Mouse (Mus musculus) hindbrain, postnatal 0 days (tissue): ENCODE measurements at regions not wholly inside any gene's neighbourhood (a gene's known extent, or its start where the extent isn't known, plus 50 kb on each side); places are given as distances from the start of the nearest gene placed in this dataset.

Experiments used
- ATAC-seq: fragments of 200-750 bp; cut with Nextera tagmentation; 2 replicates; pipeline ENCODE4 v1.8.0; 2017; ENCODE audit warnings: mild to moderate bottlenecking, moderate TSS enrichment, moderate library complexity
- DNase-seq: peaks from one replicate; pipeline ENCODE4 v3.0.0-alpha.2; 2015; ENCODE audit warnings: low spot score
- H3K27ac ChIP-seq: fragments of 300-500 bp; sonication (generic); 2 replicates; pipeline ENCODE4 v1.5.1; 2014; ENCODE audit warnings: mild to moderate bottlenecking
- H3K27me3 ChIP-seq: fragments of 300-500 bp; sonication (generic); 2 replicates; pipeline ENCODE4 v1.6.1; 2014; ENCODE audit warnings: low read length, mixed read lengths; ENCODE audit not compliant: insufficient read depth
- H3K36me3 ChIP-seq: fragments of 300-500 bp; sonication (generic); 2 replicates; pipeline ENCODE4 v1.6.1; 2014; ENCODE audit warnings: low read length, mixed read lengths; ENCODE audit not compliant: insufficient read depth
- H3K4me1 ChIP-seq: fragments of 300-500 bp; sonication (generic); 2 replicates; pipeline ENCODE4 v1.6.1; 2014; ENCODE audit warnings: antibody characterized with exemption, low read length, mixed read lengths; ENCODE audit not compliant: insufficient read depth
- H3K4me2 ChIP-seq: fragments of 300-500 bp; sonication (generic); 2 replicates; pipeline ENCODE4 v1.6.1; 2014; ENCODE audit warnings: low read depth, mild to moderate bottlenecking, low read length, moderate library complexity, mixed read lengths
- H3K4me3 ChIP-seq: fragments of 300-500 bp; sonication (generic); 2 replicates; pipeline ENCODE4 v1.5.1; 2014; ENCODE audit warnings: low read length
- H3K9ac ChIP-seq: fragments of 300-500 bp; sonication (generic); replicated peaks from 2 replicates; pipeline ENCODE4 v1.6.1; 2014; ENCODE audit warnings: mild to moderate bottlenecking, low read length, moderate library complexity, mixed read lengths
- H3K9me3 ChIP-seq: fragments of 300-500 bp; sonication (generic); 2 replicates; pipeline ENCODE4 v1.6.1; 2016; ENCODE audit warnings: low read length, mixed read lengths
- CTCF ChIP-seq: IDR thresholded peaks from 2 replicates; pipeline ENCODE4 v1.5.1; 2016; ENCODE audit warnings: antibody characterized with exemption, control low read depth, low read depth
- WGBS: fragments of 180-500 bp; shearing (Covaris S2); extraction: QIAGEN DNeasy Blood & Tissue Kit; methylation state at CpG from one replicate; pipeline ENCODE4 v1.1.7; 2014; 5-methylcytosine and 5-hydroxymethylcytosine counted together

- Histone ChIP-seq H3K27ac (no peak overlapping the region), H3K4me1 (no peaks in the 10 kb centered on the region), H3K4me3 (no peak overlapping the region), H3K9ac (no peak overlapping the region), H3K9me3 (no peaks in the 10 kb centered on the region), H3K36me3 (no peaks in the 10 kb centered on the region), H3K27me3 (no peaks in the 10 kb centered on the region), H3K4me2 (no peak overlapping the region)
- no peak for ATAC-seq
- no peak for TF ChIP-seq CTCF
- DNase-seq, result peak; percentile 22
- WGBS, result 70% methylated on average over 7 of the region's 7 CpGs
These were observed 327.9 kb downstream of the En1 start for GRCm38 (mm10) chr1:120930141-120930540.

- H3K9ac ChIP-seq, result no peak overlapping the region
- no peak overlapping the region for H3K27ac ChIP-seq
- WGBS, result 60% methylated on average over 3 of the region's 3 CpGs
- TF ChIP-seq CTCF, result no peak
- no peaks in the 10 kb centered on the region for H3K36me3 ChIP-seq
- no peaks in the 10 kb centered on the region for H3K27me3 ChIP-seq
- ATAC-seq (no peak), DNase-seq (peak; percentile 13)
- H3K4me3 ChIP-seq, result no peak overlapping the region
- H3K9me3 ChIP-seq, result no peaks in the 10 kb centered on the region
- no peak overlapping the region for H3K4me2 ChIP-seq
- no peaks in the 10 kb centered on the region for H3K4me1 ChIP-seq
These were observed 333.1 kb downstream of the En1 start for GRCm38 (mm10) chr1:120935321-120935720.

- no peaks in the 10 kb centered on the region for H3K9me3 ChIP-seq
- TF ChIP-seq CTCF, result no peak
- ATAC-seq, result no peak
- H3K4me3 ChIP-seq, result no peak overlapping the region
- WGBS, result 87% methylated on average over 4 of the region's 4 CpGs
- no peak overlapping the region for H3K27ac ChIP-seq
- no peak overlapping the region for H3K9ac ChIP-seq
- no peak overlapping the region for H3K4me2 ChIP-seq
- DNase-seq, result no peak
- no peaks in the 10 kb centered on the region for H3K36me3 ChIP-seq
- H3K4me1 ChIP-seq, result no peaks in the 10 kb centered on the region
- H3K27me3 ChIP-seq, result no peaks in the 10 kb centered on the region
These were observed 341.5 kb downstream of the En1 start for GRCm38 (mm10) chr1:120943711-120944110.

GRCm38 (mm10) chr1:120946349-120946748 is 344.1 kb downstream of the En1 start:
- peak; percentile 17 for DNase-seq
- no peak for TF ChIP-seq CTCF
- 61% methylated on average over 4 of the region's 4 CpGs for WGBS
- ATAC-seq, result peak; percentile 53; the same call in 1 of the 2 replicates
- no peaks in the 10 kb centered on the region for H3K36me3 ChIP-seq
- no peak overlapping the region for H3K4me3 ChIP-seq
- no peaks in the 10 kb centered on the region for H3K4me1 ChIP-seq
- H3K27me3 ChIP-seq, result no peaks in the 10 kb centered on the region
- no peak overlapping the region for H3K27ac ChIP-seq
- H3K9ac ChIP-seq, result no peak overlapping the region
- no peak overlapping the region for H3K4me2 ChIP-seq
- H3K9me3 ChIP-seq, result no peaks in the 10 kb centered on the region

- Histone ChIP-seq H3K4me1 (no peaks in the 10 kb centered on the region), H3K9ac (no peak overlapping the region), H3K4me3 (no peak overlapping the region), H3K4me2 (no peak overlapping the region), H3K27ac (no peak overlapping the region), H3K9me3 (no peaks in the 10 kb centered on the region), H3K27me3 (no peaks in the 10 kb centered on the region), H3K36me3 (no peaks in the 10 kb centered on the region)
- DNase-seq (no peak), ATAC-seq (no peak)
- WGBS, result 80% methylated on average over 1 of the region's 1 CpGs
- no peak for TF ChIP-seq CTCF
These were observed 359.0 kb downstream of the En1 start for GRCm38 (mm10) chr1:120961235-120961634.

- H3K4me1 ChIP-seq, result no peaks in the 10 kb centered on the region
- no peak for TF ChIP-seq CTCF
- no peak overlapping the region for H3K4me3 ChIP-seq
- H3K9ac ChIP-seq, result no peak overlapping the region
- H3K36me3 ChIP-seq, result no peaks in the 10 kb centered on the region
- 41% methylated on average over 8 of the region's 8 CpGs for WGBS
- H3K27me3 ChIP-seq, result no peaks in the 10 kb centered on the region
- H3K9me3 ChIP-seq, result no peaks in the 10 kb centered on the region
- DNase-seq (no peak), ATAC-seq (no peak)
- no peak overlapping the region for H3K27ac ChIP-seq
- H3K4me2 ChIP-seq, result no peak overlapping the region
These were observed 359.8 kb downstream of the En1 start for GRCm38 (mm10) chr1:120961984-120962383.

- peak; percentile 18 for DNase-seq
These were observed 361.4 kb downstream of the En1 start for GRCm38 (mm10) chr1:120963477-120964178.

More at GRCm38 (mm10) chr1:120963477-120964178, 361.4 kb downstream of the En1 start:
- Histone ChIP-seq H3K4me1 (no peaks in the 10 kb centered on the region), H3K4me3 (peak overlapping the region; percentile 25), H3K27me3 (no peaks in the 10 kb centered on the region), H3K27ac (no peak overlapping the region), H3K9ac (no peak overlapping the region; the same call in 1 of the 2 replicates), H3K4me2 (peak overlapping the region; percentile 56), H3K36me3 (no peaks in the 10 kb centered on the region), H3K9me3 (no peaks in the 10 kb centered on the region)
- TF ChIP-seq CTCF, result no peak
- ATAC-seq, result peak; percentile 74; the same call in 1 of the 2 replicates
- WGBS, result 34% methylated on average over 14 of the region's 14 CpGs
